Mouse (Mus musculus) retina, postnatal 1 day (tissue): ENCODE data around the gene Mrgpre.

Experiments used
- DNase-seq: peaks from one replicate; pipeline ENCODE4 v3.0.0-alpha.2; 2012

Mrgpre gene

GRCm38 (mm10) chr7:143733746-143734145 lies 50.6 kb downstream of the Mrgpre start:
- no peak for DNase-seq

- no peak for DNase-seq
Measured at GRCm38 (mm10) chr7:143729886-143730285, 54.4 kb downstream of the Mrgpre start.
